Mouse (Mus musculus): ENCODE results near the gene Otof. TPM values are rescaled to one million over a fixed set of nuclear protein-coding genes. Genes with fewer than 3 reads are reported as not detected.

The Otof gene
- total and polyA plus RNA-seq, 3 experiments, result 0.06 TPM; not detected in 2

DNA sequence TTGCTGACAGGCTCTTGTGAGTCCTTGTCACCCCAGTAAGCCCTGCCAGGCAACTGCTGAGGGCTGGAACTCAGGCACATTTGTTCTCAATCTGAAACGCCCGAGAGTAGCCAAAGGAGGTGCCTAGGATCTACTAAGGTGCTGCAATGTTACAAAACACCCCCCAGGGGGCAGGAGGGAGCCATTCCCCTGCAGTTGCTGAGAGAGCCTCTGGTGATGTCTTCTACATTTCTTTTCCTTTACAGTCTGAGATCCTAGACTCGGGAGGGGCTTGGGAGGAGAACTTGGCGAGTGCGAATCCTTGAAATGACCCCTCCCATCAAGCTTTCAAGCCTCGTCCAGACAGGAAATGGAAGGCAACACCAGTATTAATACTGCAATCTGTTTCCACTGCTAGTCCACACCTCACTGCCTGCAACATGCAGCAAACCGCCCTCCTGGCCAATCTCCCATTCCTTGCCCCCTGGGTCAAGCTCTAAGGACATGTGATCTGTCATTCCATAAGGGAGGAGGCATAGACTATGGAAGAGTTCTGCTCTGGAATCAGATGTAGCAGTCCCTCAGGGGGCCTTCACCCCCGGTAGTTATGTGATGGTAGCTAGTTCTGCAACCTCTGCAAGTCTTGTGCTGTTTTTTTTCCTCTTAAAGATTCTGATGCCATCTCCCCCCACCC, 38.0 kb downstream of the Otof start:
- Histone ChIP-seq H3K4me3 (no peak overlapping the region), H3K36me3 (ENCODE audit: control insufficient read depth, insufficient read depth, low read length) (no peaks in the 10 kb centered on the region), H3K9ac (ENCODE audit: low read depth, low read length) (no peak overlapping the region), H3K27ac (no peak overlapping the region), H3K27me3 (ENCODE audit: control insufficient read depth, insufficient read depth, low read length) (no peaks in the 10 kb centered on the region), H3K4me1 (ENCODE audit: control insufficient read depth, insufficient read depth, low read length) (no peaks in the 10 kb centered on the region), H3K79me2 (replicated peaks; ENCODE audit: control insufficient read depth, insufficient read depth, low read length) (no peaks in the 10 kb centered on the region)
- WGBS, result 17% methylated on average over 8 of the region's 8 CpGs
- intact Hi-C loops (cut with DNase I), result loop anchor here (2.0 kb wide), 2 partner anchors 59 to 215 kb away; no protein-coding TSS in a partner anchor
- peak; percentile 25 to 47 for DNase-seq
- peak; percentile 86 for TF ChIP-seq CTCF (IDR thresholded peaks at IDR 0.05)
- TF ChIP-seq POLR2A (IDR thresholded peaks at IDR 0.05; ENCODE audit: insufficient read depth, low read depth, low read length), result no peak
- no peak for TF ChIP-seq EP300 (IDR thresholded peaks at IDR 0.05; ENCODE audit: insufficient read depth, low read depth, low read length)

DNA sequence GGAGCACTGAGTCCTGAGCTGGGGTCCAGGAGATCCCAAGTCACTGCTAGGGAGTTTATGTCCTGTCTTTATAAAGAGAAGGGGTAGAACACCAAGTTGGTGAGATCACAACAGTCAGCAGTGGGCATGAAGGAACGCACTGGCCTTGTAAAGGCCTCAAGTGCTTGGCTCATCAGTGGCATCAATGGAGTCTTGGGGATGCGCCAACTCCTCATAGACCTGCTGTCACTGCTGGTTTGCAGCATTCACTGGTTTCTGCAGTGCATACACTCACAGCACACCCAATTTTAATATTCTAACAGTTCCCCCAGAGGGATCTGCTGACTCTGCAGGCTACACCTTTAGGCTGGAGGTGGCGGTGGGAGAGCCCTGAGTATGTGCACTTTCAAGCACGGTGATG, 38.6 kb downstream of the Otof start:
- no peak for DNase-seq
- intact Hi-C loops (cut with DNase I), result loop anchor here (2.0 kb wide), 2 partner anchors 60 to 216 kb away; no protein-coding TSS in a partner anchor
- Histone ChIP-seq H3K4me3 (no peak overlapping the region), H3K79me2 (replicated peaks; ENCODE audit: control insufficient read depth, insufficient read depth, low read length) (no peaks in the 10 kb centered on the region), H3K9ac (ENCODE audit: low read depth, low read length) (no peak overlapping the region), H3K4me1 (ENCODE audit: control insufficient read depth, insufficient read depth, low read length) (no peaks in the 10 kb centered on the region), H3K36me3 (ENCODE audit: control insufficient read depth, insufficient read depth, low read length) (no peaks in the 10 kb centered on the region), H3K27ac (no peak overlapping the region), H3K27me3 (ENCODE audit: control insufficient read depth, insufficient read depth, low read length) (no peaks in the 10 kb centered on the region)
- TF ChIP-seq EP300 (IDR thresholded peaks at IDR 0.05; ENCODE audit: insufficient read depth, low read depth, low read length), result no peak
- TF ChIP-seq POLR2A (IDR thresholded peaks at IDR 0.05; ENCODE audit: insufficient read depth, low read depth, low read length), result no peak
- TF ChIP-seq CTCF (IDR thresholded peaks at IDR 0.05), result no peak
- WGBS, result 77% methylated on average over 4 of the region's 4 CpGs

DNA sequence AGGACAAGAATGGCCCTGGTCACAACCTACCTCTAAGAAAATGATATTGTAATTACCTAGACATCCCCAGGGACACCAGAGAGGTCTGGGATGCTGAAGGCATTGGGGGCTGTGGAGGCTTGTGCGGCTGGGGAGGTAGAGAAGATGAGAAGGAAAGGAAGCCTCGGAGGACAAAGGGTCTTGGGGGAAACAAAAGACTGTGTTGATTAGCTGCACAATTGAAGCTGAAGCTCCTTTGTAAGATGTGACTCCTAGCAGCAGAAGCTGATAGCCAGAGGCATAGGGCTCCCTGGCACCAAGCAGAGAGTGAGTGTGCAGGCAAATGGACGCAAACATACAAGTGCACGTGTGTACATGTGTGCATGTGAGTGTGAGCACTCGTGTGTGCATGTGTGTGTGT, 45.1 kb downstream of the Otof start:
- H3K79me2 ChIP-seq (replicated peaks; ENCODE audit: control insufficient read depth, insufficient read depth, low read length), result no peaks in the 10 kb centered on the region
- H3K27me3 ChIP-seq (ENCODE audit: control insufficient read depth, insufficient read depth, low read length), result no peaks in the 10 kb centered on the region
- 65% methylated on average over 5 of the region's 5 CpGs for WGBS
- no peak overlapping the region for H3K27ac ChIP-seq
- no peak overlapping the region for H3K4me3 ChIP-seq
- TF ChIP-seq EP300 (IDR thresholded peaks at IDR 0.05; ENCODE audit: insufficient read depth, low read depth, low read length) (no peak), CTCF (IDR thresholded peaks at IDR 0.05) (no peak), POLR2A (IDR thresholded peaks at IDR 0.05; ENCODE audit: insufficient read depth, low read depth, low read length) (no peak)
- DNase-seq, result no peak
- intact Hi-C loops (cut with DNase I), result no loop called here
- no peaks in the 10 kb centered on the region for H3K36me3 ChIP-seq (ENCODE audit: control insufficient read depth, insufficient read depth, low read length)
- H3K9ac ChIP-seq (ENCODE audit: low read depth, low read length), result no peak overlapping the region
- H3K4me1 ChIP-seq (ENCODE audit: control insufficient read depth, insufficient read depth, low read length), result no peaks in the 10 kb centered on the region

DNA sequence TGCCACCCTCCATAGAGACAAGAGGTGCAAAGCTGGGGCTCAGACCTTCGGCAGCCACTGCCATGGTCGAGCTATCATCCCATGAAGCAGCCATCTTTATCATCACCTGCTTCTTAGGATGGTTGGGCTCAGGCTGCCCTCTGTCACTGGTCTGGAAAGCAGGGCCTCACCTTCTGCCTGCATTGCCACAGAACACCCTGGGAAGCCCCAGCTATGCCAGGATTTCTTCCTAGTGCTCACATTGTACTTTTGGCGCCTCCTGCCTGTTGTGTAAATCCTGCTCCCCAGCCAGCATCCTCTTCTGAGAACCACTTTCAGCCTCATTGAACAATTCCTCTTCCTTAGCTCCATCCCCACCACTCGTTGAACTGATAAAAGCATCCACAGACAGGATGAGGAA, 45.9 kb downstream of the Otof start:
- 64% methylated on average over 4 of the region's 4 CpGs for WGBS
- Histone ChIP-seq H3K27me3 (ENCODE audit: control insufficient read depth, insufficient read depth, low read length) (no peaks in the 10 kb centered on the region), H3K27ac (no peak overlapping the region), H3K36me3 (ENCODE audit: control insufficient read depth, insufficient read depth, low read length) (no peaks in the 10 kb centered on the region), H3K4me3 (no peak overlapping the region), H3K9ac (ENCODE audit: low read depth, low read length) (no peak overlapping the region), H3K4me1 (ENCODE audit: control insufficient read depth, insufficient read depth, low read length) (no peaks in the 10 kb centered on the region), H3K79me2 (replicated peaks; ENCODE audit: control insufficient read depth, insufficient read depth, low read length) (no peaks in the 10 kb centered on the region)
- no peak for DNase-seq
- TF ChIP-seq POLR2A (IDR thresholded peaks at IDR 0.05; ENCODE audit: insufficient read depth, low read depth, low read length), result no peak
- intact Hi-C loops (cut with DNase I), result no loop called here

DNA sequence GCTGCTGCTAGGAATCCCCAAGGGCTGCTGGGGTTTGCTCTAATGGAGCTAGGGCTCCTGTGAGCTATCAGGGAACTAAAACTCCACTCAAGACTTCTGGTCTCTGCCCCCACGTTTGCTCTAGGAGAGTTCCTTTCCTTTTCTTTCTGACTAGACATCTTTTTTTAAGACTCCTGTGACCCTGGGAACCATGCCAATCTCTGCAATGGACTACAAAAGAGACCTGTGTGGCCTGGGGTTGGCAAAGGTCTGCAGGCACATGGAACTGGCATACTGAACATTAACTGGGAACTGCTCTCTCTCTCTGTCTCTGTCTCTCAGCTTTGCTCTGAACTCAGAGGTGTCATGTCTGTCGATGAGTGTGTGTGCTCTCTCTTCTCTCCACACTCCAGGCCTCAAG, 46.4 kb downstream of the Otof start:
- Histone ChIP-seq H3K27ac (no peak overlapping the region), H3K79me2 (replicated peaks; ENCODE audit: control insufficient read depth, insufficient read depth, low read length) (no peaks in the 10 kb centered on the region), H3K4me1 (ENCODE audit: control insufficient read depth, insufficient read depth, low read length) (no peaks in the 10 kb centered on the region), H3K4me3 (no peak overlapping the region), H3K9ac (ENCODE audit: low read depth, low read length) (no peak overlapping the region), H3K36me3 (ENCODE audit: control insufficient read depth, insufficient read depth, low read length) (no peaks in the 10 kb centered on the region), H3K27me3 (ENCODE audit: control insufficient read depth, insufficient read depth, low read length) (no peaks in the 10 kb centered on the region)
- intact Hi-C loops (cut with DNase I), result no loop called here
- no peak for TF ChIP-seq CTCF (IDR thresholded peaks at IDR 0.05)
- TF ChIP-seq EP300 (IDR thresholded peaks at IDR 0.05; ENCODE audit: insufficient read depth, low read depth, low read length), result no peak
- no peak for TF ChIP-seq POLR2A (IDR thresholded peaks at IDR 0.05; ENCODE audit: insufficient read depth, low read depth, low read length)
- WGBS, result 47% methylated on average over 2 of the region's 2 CpGs
- no peak for DNase-seq

DNA sequence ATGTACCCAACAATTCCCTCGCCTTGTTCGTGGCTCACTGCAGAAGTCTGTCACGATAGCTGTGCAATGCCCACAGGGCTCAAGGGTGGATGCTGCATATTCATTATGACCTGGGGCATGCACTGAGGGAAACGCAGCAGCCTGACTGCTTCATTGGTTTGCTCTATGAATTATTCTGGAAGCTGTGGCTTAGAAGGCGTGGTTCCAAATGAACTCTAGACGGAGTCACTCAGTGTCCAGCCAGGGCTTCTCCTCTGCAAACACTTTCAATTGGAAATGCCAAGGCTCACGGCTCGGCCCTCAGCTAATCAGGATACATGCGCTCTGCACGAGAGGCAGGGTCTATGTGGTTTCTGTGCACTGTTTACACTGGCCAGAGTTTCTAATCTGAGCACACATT, 50.2 kb downstream of the Otof start:
- no peak for TF ChIP-seq POLR2A (IDR thresholded peaks at IDR 0.05; ENCODE audit: insufficient read depth, low read depth, low read length)
- TF ChIP-seq CTCF (IDR thresholded peaks at IDR 0.05), result no peak
- no peak for TF ChIP-seq EP300 (IDR thresholded peaks at IDR 0.05; ENCODE audit: insufficient read depth, low read depth, low read length)
- Histone ChIP-seq H3K4me1 (ENCODE audit: control insufficient read depth, insufficient read depth, low read length) (no peaks in the 10 kb centered on the region), H3K27ac (no peak overlapping the region), H3K79me2 (replicated peaks; ENCODE audit: control insufficient read depth, insufficient read depth, low read length) (no peaks in the 10 kb centered on the region), H3K4me3 (no peak overlapping the region), H3K9ac (ENCODE audit: low read depth, low read length) (no peak overlapping the region), H3K36me3 (ENCODE audit: control insufficient read depth, insufficient read depth, low read length) (no peaks in the 10 kb centered on the region), H3K27me3 (ENCODE audit: control insufficient read depth, insufficient read depth, low read length) (no peaks in the 10 kb centered on the region)
- WGBS, result 75% methylated on average over 10 of the region's 10 CpGs
- intact Hi-C loops (cut with DNase I), result no loop called here
- DNase-seq, result no peak
